Mouse (Mus musculus): ENCODE results near the gene Gfral.

DNA sequence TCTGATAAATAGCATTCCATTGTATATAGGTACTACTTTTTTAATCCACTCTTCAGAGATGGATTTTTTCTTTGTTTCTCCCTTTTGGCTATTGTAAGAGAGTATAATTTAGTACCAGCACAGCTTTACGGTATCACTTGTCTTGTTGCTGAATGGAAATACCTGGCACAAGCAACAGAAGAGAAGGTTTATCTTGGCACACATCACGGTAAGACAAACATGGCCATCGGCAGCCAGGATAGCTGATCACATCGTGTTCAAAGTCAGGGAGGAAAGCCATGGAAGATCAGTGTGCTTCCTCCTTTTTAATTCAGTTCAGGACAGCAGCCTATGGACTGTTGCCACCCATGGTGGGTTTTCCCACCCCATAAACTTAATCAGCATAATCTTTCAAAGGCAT lies 89.2 kb downstream of the Gfral start:
- no peak for TF ChIP-seq CTCF (IDR thresholded peaks at IDR 0.05; ENCODE audit: low read depth, low read length)
- no peak for TF ChIP-seq POLR2A (IDR thresholded peaks at IDR 0.05; ENCODE audit: insufficient read depth, low read length)

Measured in ES-Bruce4 (cell line).